Mouse (Mus musculus): ENCODE data around the gene Ltbr. TPM values are rescaled to one million over a fixed set of nuclear protein-coding genes. Genes with fewer than 3 reads are reported as not detected.

Ltbr gene
- polyA plus RNA-seq, 1 experiment from 2014 or later: 42.9 TPM

- no peak overlapping the region for H3K27ac ChIP-seq (replicated peaks)
- no peaks in the 10 kb centered on the region for H3K36me3 ChIP-seq
- peaks cover 56% of the 10 kb centered on the region for H3K27me3 ChIP-seq (replicated peaks)
- H3K9me3 ChIP-seq: no peaks in the 10 kb centered on the region
- peaks cover 16% of the 10 kb centered on the region for H3K4me1 ChIP-seq
- ATAC-seq (ENCODE audit: extremely low read depth, insufficient number of reproducible peaks, low FRiP score, low TSS enrichment): no peak
- H3K4me2 ChIP-seq: no peak overlapping the region
- WGBS: 50% methylated on average over 13 of the region's 13 CpGs
- no peak overlapping the region for H3K9ac ChIP-seq
- no peak overlapping the region for H3K4me3 ChIP-seq
These were observed 9.1 kb upstream of the Ltbr start for GRCm38 (mm10) chr6:125322794-125323193.

GRCm38 (mm10) chr6:125321114-125321855 is 7.6 kb upstream of the Ltbr start:
- H3K4me1 ChIP-seq: peaks cover 24% of the 10 kb centered on the region
- H3K9me3 ChIP-seq: no peaks in the 10 kb centered on the region
- peak overlapping the region; percentile 50; the same call in 1 of the 2 replicates for H3K9ac ChIP-seq
- H3K27me3 ChIP-seq (replicated peaks): peaks cover 56% of the 10 kb centered on the region
- ATAC-seq (ENCODE audit: extremely low read depth, insufficient number of reproducible peaks, low FRiP score, low TSS enrichment): no peak
- H3K4me2 ChIP-seq: peak overlapping the region; percentile 41
- 9% methylated on average over 26 of the region's 26 CpGs for WGBS
- no peak overlapping the region for H3K27ac ChIP-seq (replicated peaks)
- H3K36me3 ChIP-seq: no peaks in the 10 kb centered on the region
- H3K4me3 ChIP-seq: 0 out of 2 replicates have a peak overlapping the region, but pooled peaks have one; percentile 4

- Histone ChIP-seq H3K9ac (peak within 1 kb of the TSS; percentile 50; the same call in 1 of the 2 replicates), H3K4me3 (0 out of 2 replicates have a peak within 1 kb of the TSS, but pooled peaks have one; percentile 4), H3K4me1 (peaks cover 21% of the 10 kb centered on the region), H3K4me2 (peak within 1 kb of the TSS; percentile 41), H3K9me3 (no peaks in the 10 kb centered on the region), H3K36me3 (no peaks in the 10 kb centered on the region), H3K27ac (replicated peaks) (no peak within 1 kb of the TSS), H3K27me3 (replicated peaks) (peaks cover 56% of the 10 kb centered on the region)
- no peak for ATAC-seq (ENCODE audit: extremely low read depth, insufficient number of reproducible peaks, low FRiP score, low TSS enrichment)
- 82% methylated on average over 1 of the region's 1 CpGs for WGBS
These were observed 6.6 kb upstream of the Ltbr start, which contains the start of gene Scnn1a for GRCm38 (mm10) chr6:125320323-125320722. Scnn1a (plus strand) TSS chr6:125320659.

- no peak overlapping the region for H3K4me2 ChIP-seq
- ATAC-seq (ENCODE audit: extremely low read depth, insufficient number of reproducible peaks, low FRiP score, low TSS enrichment): no peak
- H3K27ac ChIP-seq (replicated peaks): no peak overlapping the region
- peaks cover 56% of the 10 kb centered on the region for H3K27me3 ChIP-seq (replicated peaks)
- no peaks in the 10 kb centered on the region for H3K9me3 ChIP-seq
- H3K4me1 ChIP-seq: peaks cover 17% of the 10 kb centered on the region
- no peak overlapping the region for H3K9ac ChIP-seq
- H3K4me3 ChIP-seq: no peak overlapping the region
- H3K36me3 ChIP-seq: no peaks in the 10 kb centered on the region
These were observed 6.2 kb upstream of the Ltbr start for GRCm38 (mm10) chr6:125319919-125320296.

- no peak overlapping the region for H3K4me3 ChIP-seq
- peaks cover 56% of the 10 kb centered on the region for H3K27me3 ChIP-seq (replicated peaks)
- H3K9ac ChIP-seq: no peak overlapping the region
- H3K36me3 ChIP-seq: no peaks in the 10 kb centered on the region
- 65% methylated on average over 15 of the region's 15 CpGs for WGBS
- no peak overlapping the region for H3K27ac ChIP-seq (replicated peaks)
- no peaks in the 10 kb centered on the region for H3K9me3 ChIP-seq
- peaks cover 19% of the 10 kb centered on the region for H3K4me1 ChIP-seq
- no peak for ATAC-seq (ENCODE audit: extremely low read depth, insufficient number of reproducible peaks, low FRiP score, low TSS enrichment)
- H3K4me2 ChIP-seq: no peak overlapping the region
These were observed 5.6 kb upstream of the Ltbr start for GRCm38 (mm10) chr6:125318981-125319918.

- no peak overlapping the region for H3K9ac ChIP-seq
- no peak overlapping the region for H3K4me2 ChIP-seq
- H3K36me3 ChIP-seq: peaks cover under 1% of the 10 kb centered on the region
- ATAC-seq (ENCODE audit: extremely low read depth, insufficient number of reproducible peaks, low FRiP score, low TSS enrichment): no peak
- no peak overlapping the region for H3K4me3 ChIP-seq
- peaks cover 39% of the 10 kb centered on the region for H3K4me1 ChIP-seq
- WGBS: 24% methylated on average over 7 of the region's 7 CpGs
- no peaks in the 10 kb centered on the region for H3K9me3 ChIP-seq
- H3K27me3 ChIP-seq (replicated peaks): peaks cover 37% of the 10 kb centered on the region
- H3K27ac ChIP-seq (replicated peaks): no peak overlapping the region
These were observed 3.4 kb upstream of the Ltbr start for GRCm38 (mm10) chr6:125317077-125317476.

- Histone ChIP-seq H3K9ac (no peak overlapping the region), H3K4me1 (peaks cover 37% of the 10 kb centered on the region), H3K36me3 (peaks cover 20% of the 10 kb centered on the region), H3K27me3 (replicated peaks) (peaks cover 14% of the 10 kb centered on the region), H3K27ac (replicated peaks) (no peak overlapping the region), H3K4me3 (no peak overlapping the region), H3K9me3 (no peaks in the 10 kb centered on the region), H3K4me2 (peak overlapping the region; percentile 90; the same call in 1 of the 2 replicates)
- ATAC-seq (ENCODE audit: extremely low read depth, insufficient number of reproducible peaks, low FRiP score, low TSS enrichment): no peak
- 76% methylated on average over 6 of the region's 6 CpGs for WGBS
These were observed 1.1 kb upstream of the Ltbr start for GRCm38 (mm10) chr6:125314746-125315145.

- Histone ChIP-seq H3K27me3 (replicated peaks) (peaks cover 8% of the 10 kb centered on the region), H3K9ac (peak overlapping the region; percentile 96), H3K27ac (replicated peaks) (peak overlapping the region; percentile 78), H3K4me1 (peaks cover 40% of the 10 kb centered on the region), H3K36me3 (peaks cover 26% of the 10 kb centered on the region), H3K9me3 (no peaks in the 10 kb centered on the region), H3K4me2 (peak overlapping the region; percentile 90), H3K4me3 (peak overlapping the region; percentile 71)
- no peak for ATAC-seq (ENCODE audit: extremely low read depth, insufficient number of reproducible peaks, low FRiP score, low TSS enrichment)
- WGBS: 57% methylated on average over 7 of the region's 7 CpGs
These were observed 512 bp upstream of the Ltbr start for GRCm38 (mm10) chr6:125314231-125314563.

GRCm38 (mm10) chr6:125312581-125313355 is 917 bp downstream of the Ltbr start:
- 47% methylated on average over 22 of the region's 22 CpGs for WGBS
- peaks cover 46% of the 10 kb centered on the region for H3K4me1 ChIP-seq
- no peaks in the 10 kb centered on the region for H3K9me3 ChIP-seq
- peaks cover 40% of the 10 kb centered on the region for H3K36me3 ChIP-seq
- peak overlapping the region; percentile 96 for H3K9ac ChIP-seq
- no peak for ATAC-seq (ENCODE audit: extremely low read depth, insufficient number of reproducible peaks, low FRiP score, low TSS enrichment)
- H3K4me2 ChIP-seq: peak overlapping the region; percentile 90
- peak overlapping the region; percentile 71 for H3K4me3 ChIP-seq
- H3K27me3 ChIP-seq (replicated peaks): no peaks in the 10 kb centered on the region
- H3K27ac ChIP-seq (replicated peaks): peak overlapping the region; percentile 78

GRCm38 (mm10) chr6:125312171-125312570 is 1.5 kb downstream of the Ltbr start:
- peak overlapping the region; percentile 71 for H3K4me3 ChIP-seq
- H3K36me3 ChIP-seq: peaks cover 43% of the 10 kb centered on the region
- WGBS: 68% methylated on average over 9 of the region's 9 CpGs
- H3K27ac ChIP-seq (replicated peaks): no peak overlapping the region
- H3K4me2 ChIP-seq: peak overlapping the region; percentile 90
- no peaks in the 10 kb centered on the region for H3K9me3 ChIP-seq
- no peaks in the 10 kb centered on the region for H3K27me3 ChIP-seq (replicated peaks)
- peaks cover 42% of the 10 kb centered on the region for H3K4me1 ChIP-seq
- ATAC-seq (ENCODE audit: extremely low read depth, insufficient number of reproducible peaks, low FRiP score, low TSS enrichment): no peak
- peak overlapping the region; percentile 96 for H3K9ac ChIP-seq

GRCm38 (mm10) chr6:125309406-125309805 is 4.3 kb downstream of the Ltbr start:
- 37% methylated on average over 5 of the region's 5 CpGs for WGBS
- H3K9me3 ChIP-seq: no peaks in the 10 kb centered on the region
- peaks cover 59% of the 10 kb centered on the region for H3K36me3 ChIP-seq
- no peak overlapping the region for H3K4me2 ChIP-seq
- no peaks in the 10 kb centered on the region for H3K27me3 ChIP-seq (replicated peaks)
- peaks cover 38% of the 10 kb centered on the region for H3K4me1 ChIP-seq
- no peak for ATAC-seq (ENCODE audit: extremely low read depth, insufficient number of reproducible peaks, low FRiP score, low TSS enrichment)
- no peak overlapping the region for H3K9ac ChIP-seq
- no peak overlapping the region for H3K27ac ChIP-seq (replicated peaks)
- H3K4me3 ChIP-seq: no peak overlapping the region
